Mouse (Mus musculus): ENCODE data around the gene Rtcb.

Gene Rtcb

DNA sequence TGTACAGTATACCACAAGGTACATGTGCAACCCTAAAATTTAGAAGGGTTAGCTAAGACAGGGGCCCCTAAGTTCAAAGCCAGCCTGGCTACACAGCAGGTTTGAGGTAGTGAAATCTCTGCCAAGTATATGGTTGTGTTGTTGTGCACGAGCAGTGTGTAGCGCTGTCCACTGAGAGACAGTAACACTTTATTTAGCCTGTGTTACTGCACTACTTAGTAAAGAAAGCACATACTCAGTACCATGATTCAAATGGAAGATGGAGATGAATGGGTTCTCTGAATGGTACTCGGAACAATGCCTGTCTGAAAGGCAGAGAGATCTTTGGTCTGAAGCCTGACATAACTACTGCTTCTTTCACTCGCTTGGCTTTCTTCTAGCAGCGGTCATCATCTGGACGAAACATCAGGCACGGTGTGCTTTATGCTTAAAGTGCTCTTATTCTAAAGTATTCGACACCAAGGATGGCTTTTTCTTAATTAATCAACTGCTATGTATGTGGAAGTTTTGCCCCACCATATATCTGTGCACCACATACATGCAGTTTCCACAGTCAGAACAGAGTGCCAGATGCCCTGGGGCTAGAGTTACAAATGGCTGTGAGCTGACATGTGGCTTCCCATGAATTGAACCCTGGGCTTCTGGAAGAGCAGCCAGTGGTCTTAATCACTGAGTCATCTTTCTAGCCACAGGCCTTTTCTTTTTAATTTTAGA, 9.0 kb downstream of the Rtcb start:
- no peak for DNase-seq (ENCODE audit: low spot score in 2 of 2)

DNA sequence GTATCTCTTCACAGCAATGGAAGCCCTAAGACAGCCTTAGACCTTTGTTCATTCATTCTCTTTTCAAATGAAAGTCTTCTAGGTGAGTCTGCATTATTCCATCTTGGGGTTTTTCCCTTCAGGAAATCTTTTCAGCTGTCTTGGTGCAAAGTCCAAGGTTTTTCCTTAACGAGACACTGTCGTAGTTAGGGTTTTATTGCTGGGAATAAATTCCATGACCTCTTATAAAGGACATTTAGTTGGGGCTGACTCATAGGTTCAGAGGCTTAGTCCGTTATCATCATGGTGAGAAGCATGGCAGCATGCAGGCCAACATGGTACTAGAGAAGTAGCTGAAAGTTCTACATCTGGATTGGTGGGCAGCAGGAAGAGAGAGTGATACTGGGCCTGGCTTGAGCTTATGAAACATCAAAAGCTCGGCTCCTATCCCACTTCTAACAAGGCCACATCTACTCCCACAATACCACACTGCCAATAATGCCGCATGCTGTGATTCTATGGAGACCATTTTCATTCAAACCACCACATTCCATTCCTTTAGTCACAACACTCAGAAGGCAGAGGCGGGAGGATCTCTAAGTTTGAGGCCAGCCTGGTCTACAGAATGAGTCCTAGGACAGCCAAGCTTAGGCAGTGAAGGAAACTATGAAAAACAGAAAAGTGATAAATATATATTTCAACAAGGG, 21.2 kb downstream of the Rtcb start:
- no peak for DNase-seq (ENCODE audit: low spot score in 2 of 2)

DNA sequence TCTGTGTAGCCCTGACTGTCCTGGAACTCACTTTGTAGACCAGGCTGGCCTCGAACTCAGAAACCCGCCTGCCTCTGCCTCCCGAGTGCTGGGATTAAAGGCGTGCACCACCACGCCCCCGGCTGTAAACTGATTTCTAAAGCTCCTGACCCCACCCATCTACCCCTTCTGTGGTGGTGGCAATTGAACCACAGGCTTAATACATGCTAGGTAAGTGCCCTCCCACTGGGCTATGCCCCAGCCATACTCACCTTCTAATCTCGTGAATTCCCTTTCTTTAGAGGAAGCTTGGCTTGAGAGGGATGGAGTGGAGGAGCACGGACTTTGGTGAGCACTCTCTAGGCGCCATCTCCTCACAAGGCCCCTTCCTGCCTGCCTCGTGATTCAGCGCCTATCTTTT, 27.7 kb downstream of the Rtcb start:
- DNase-seq (ENCODE audit: low spot score in 2 of 2), result no peak

DNA sequence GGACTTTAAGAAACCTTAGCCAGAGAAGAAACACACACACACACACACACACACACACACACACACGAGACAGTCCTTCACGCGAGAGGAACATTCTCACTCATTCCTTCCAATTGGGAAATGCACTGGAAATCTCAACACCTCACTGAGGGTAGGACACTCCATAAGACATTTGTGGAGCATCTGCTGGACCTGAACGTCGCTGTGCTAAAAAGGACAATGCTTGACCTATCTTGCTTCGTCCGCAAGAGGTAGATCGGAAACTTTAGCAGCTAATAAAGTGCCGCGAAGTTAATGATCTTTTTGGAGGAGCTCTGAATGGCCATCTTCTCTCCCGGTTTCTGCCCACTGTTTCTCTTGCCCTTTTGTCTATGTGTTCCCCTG, 28.4 kb downstream of the Rtcb start:
- no peak for DNase-seq (ENCODE audit: low spot score in 2 of 2)

DNA sequence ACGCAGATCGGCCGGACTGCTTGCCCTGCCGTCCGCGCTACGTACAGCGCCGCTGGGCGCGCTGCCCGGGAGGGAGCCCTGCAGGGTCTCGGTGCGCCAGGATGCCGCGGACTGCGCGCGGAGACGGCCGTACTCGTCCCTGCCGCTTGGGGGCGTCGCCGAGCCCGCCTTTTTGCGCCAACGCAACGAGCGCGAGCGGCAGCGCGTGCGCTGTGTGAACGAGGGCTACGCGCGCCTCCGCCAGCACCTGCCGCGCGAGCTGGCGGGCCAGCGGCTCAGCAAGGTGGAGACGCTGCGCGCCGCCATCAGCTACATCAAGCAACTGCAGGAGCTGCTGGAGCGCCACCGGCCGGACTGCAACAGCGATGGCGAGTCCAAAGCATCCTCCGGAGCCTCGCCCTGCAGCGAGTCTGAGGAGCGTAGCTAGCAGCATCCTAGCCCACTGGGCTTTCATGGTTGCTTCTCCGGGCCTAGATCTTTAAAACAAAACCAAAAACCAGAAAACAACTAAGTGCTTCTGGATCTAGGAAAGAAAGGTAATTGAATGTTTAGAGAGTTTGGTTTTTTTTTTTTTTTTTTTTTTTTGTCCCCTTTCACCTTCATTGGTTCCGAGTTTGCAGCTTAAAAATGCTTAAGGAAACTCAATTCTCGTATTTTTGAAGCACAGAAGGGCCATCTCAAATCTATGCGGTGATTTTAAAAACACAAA, 29.0 kb downstream of the Rtcb start:
- DNase-seq (ENCODE audit: low spot score in 2 of 2), result peak; percentile 61 to 77

DNA sequence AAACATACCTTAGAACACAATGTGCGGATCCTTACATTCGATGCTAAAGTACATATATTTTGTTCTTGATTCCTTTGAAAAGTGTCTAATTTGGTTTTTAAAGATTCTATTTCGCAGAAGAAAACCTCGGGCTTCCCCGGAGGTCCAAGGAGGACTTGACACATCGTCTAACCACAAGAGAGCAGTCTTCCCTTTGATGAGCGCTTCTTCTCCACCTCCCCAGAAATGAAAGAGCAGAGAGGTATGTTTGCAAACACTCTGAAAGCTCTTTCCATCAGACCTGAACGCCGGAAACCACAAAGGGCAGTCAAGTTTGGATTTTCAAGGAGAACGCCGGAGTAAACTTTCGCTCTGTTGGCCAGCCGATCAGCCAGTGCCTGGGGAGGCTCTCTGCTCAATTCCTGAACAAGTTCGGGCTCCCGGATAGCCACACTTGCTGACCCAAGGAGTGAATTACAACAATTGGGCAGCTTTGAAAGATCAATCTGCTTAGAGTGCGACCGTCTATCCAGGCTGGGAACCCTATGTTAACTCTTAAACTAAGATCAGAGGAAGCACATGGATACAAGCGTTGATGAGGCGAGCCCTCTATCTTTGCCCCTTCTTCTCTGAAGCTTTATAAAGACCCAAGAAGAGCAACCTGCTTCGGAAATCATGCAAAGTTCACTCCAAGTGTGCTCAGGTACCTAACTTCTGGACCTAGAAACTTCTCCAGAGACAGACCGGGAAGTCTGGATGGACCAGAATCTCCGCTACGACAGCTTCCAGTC, 29.8 kb downstream of the Rtcb start, which contains the start of gene Ascl4:
Gene Ascl4, plus strand, starts transcription at position 6 of the 770 bp plus-strand sequence.
- no peak for DNase-seq (ENCODE audit: low spot score in 2 of 2)

DNA sequence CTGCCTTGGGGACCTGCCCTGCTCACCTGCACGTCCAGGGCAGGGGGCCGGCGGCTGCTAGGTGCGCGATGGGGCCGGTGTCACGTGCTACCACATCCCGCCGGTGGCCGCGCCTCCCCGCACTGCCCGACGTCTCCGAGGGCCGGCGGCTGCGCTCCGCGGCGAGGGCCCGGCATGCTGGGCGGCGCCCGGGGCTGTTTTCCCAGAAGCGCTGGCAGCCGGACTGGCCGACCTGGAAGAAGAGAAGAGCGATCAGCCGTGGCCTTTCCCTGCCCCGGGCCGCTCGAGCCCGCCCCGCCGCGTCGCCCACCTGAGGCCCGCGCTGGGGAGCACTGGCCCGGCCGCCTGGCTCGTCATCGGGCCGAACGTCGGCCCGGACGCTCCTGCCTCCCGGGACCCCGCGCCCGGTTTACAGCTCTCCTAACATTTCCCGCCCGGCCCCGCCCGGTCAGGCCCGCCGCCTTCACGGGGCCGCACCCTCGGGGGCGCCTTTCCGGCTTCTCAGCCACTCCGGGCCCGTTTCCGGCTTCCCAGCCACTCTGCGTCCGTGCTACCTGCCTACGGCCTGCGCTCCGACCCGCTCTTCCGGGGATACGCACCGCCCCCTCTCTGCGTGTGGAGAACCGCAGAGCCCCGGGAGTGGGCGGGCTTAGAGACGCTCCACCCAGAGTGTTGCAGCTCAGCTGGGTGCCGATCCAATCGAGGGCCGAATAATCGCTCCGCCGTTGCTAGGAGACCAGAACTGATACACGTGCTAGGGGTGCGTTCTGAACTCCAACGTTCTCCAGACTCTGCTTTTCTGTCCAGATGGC, 40.9 kb downstream of the Rtcb start, which contains the start of gene Prdm4:
Gene Prdm4, minus strand, starts transcription at position 645 of the 812 bp plus-strand sequence.
- peak; percentile 96 to 97 for DNase-seq (ENCODE audit: low spot score in 2 of 2)

Measured in left cerebral cortex, adult 9 months (tissue).